Comparison of ENCODE assay signal across 23 mouse cellular contexts in genomic region chr12:70884113-70884512, GRCm38 (mm10). TPM values are rescaled to one million over a fixed set of nuclear protein-coding genes. Genes with fewer than 3 reads are reported as not detected.
DNase-seq lines count a peak whose midpoint lies in the region; ATAC-seq and TF ChIP-seq lines count a peak whose summit lies in the region.
"Had no signal": no experiment of that assay in that cellular context is flagged by ENCODE, and none has a peak within 500 bp of the region (broad histone marks: within the 10 kb centered on the region; RNA-seq: fewer than 3 reads in every experiment).

No protein-coding gene starts in this region.

- DNase-seq in adrenal gland, postnatal 14 days, result peak; percentile 38
- DNase-seq in adrenal gland, postnatal 4 days (ENCODE audit: low spot score in 2 of 2), result no peak
- DNase-seq in heart, postnatal 0 days (ENCODE audit: low spot score), result no peak
- no peak for DNase-seq in heart, postnatal 4 days
- DNase-seq in midbrain, postnatal 0 days (ENCODE audit: low spot score), result no peak
- DNase-seq in stomach, postnatal 0 days (ENCODE audit: low spot score), result no peak
- no peak for DNase-seq in forebrain, postnatal 0 days
- DNase-seq: cerebellum, adult 8-10 months; cerebellum, postnatal 14 days; embryo, embryonic 11 days; gastrocnemius, postnatal 36 days; heart, adult 11 months; kidney, adult 2 months had no signal

- H3K27ac ChIP-seq in heart, postnatal 0 days (ENCODE audit: low read depth), result no peak overlapping the region
- no peak overlapping the region for H3K27ac ChIP-seq in midbrain, postnatal 0 days (ENCODE audit: low read depth, low read length)
- no peak overlapping the region for H3K27ac ChIP-seq in midbrain, embryonic 15.5 days
- H3K27ac ChIP-seq in stomach, postnatal 0 days (replicated peaks), result peak overlapping the region; percentile 36; the same call in 1 of the 2 replicates
- H3K27ac ChIP-seq in forebrain, postnatal 0 days (ENCODE audit: low read depth, low read length), result no peak overlapping the region
- H3K27ac ChIP-seq: embryonic facial prominence, embryonic 15.5 days; forebrain, embryonic 10.5 days; heart, embryonic 15.5 days; hindbrain, embryonic 15.5 days had no signal

- peak; percentile 21; the same call in 1 of the 2 replicates for TF ChIP-seq CTCF in heart, postnatal 0 days (IDR thresholded peaks at IDR 0.05; ENCODE audit: low read depth)
- 0 out of 2 replicates have a peak, but pooled peaks have one; percentile 10 for TF ChIP-seq CTCF in midbrain, postnatal 0 days (IDR thresholded peaks at IDR 0.05)
- peak; percentile 34 for TF ChIP-seq CTCF in stomach, postnatal 0 days (IDR thresholded peaks at IDR 0.05; ENCODE audit: low read depth)
- TF ChIP-seq CTCF in forebrain, postnatal 0 days (IDR thresholded peaks at IDR 0.05; ENCODE audit: low read depth), result no peak

- no peak overlapping the region for H3K4me3 ChIP-seq in heart, postnatal 0 days (ENCODE audit: low read depth, low read length)
- H3K4me3 ChIP-seq in midbrain, postnatal 0 days (ENCODE audit: low read depth, low read length), result no peak overlapping the region
- no peak overlapping the region for H3K4me3 ChIP-seq in midbrain, embryonic 15.5 days
- H3K4me3 ChIP-seq in stomach, postnatal 0 days (ENCODE audit: low read depth, low read length), result no peak overlapping the region
- no peak overlapping the region for H3K4me3 ChIP-seq in forebrain, postnatal 0 days (ENCODE audit: low read depth, low read length)
- H3K4me3 ChIP-seq: embryonic facial prominence, embryonic 15.5 days; erythroblast, embryonic 14.5 days; forebrain, embryonic 10.5 days; heart, embryonic 15.5 days; hindbrain, embryonic 15.5 days had no signal

- no peak overlapping the region for H3K9ac ChIP-seq in heart, postnatal 0 days (replicated peaks; ENCODE audit: low read depth, low read length)
- H3K9ac ChIP-seq in midbrain, postnatal 0 days (replicated peaks; ENCODE audit: low read length, poor library complexity, severe bottlenecking), result no peak overlapping the region
- H3K9ac ChIP-seq in midbrain, embryonic 15.5 days, result no peak overlapping the region
- no peak overlapping the region for H3K9ac ChIP-seq in stomach, postnatal 0 days (ENCODE audit: low read length)
- H3K9ac ChIP-seq in forebrain, postnatal 0 days, result no peak overlapping the region
- H3K9ac ChIP-seq: embryonic facial prominence, embryonic 15.5 days; heart, embryonic 15.5 days; hindbrain, embryonic 15.5 days had no signal

- H3K27me3 ChIP-seq in heart, postnatal 0 days (ENCODE audit: control insufficient read depth, insufficient read depth, low read length), result no peaks in the 10 kb centered on the region
- H3K27me3 ChIP-seq in midbrain, postnatal 0 days (ENCODE audit: insufficient read depth, low read length), result no peaks in the 10 kb centered on the region
- H3K27me3 ChIP-seq in midbrain, embryonic 15.5 days (replicated peaks), result no peaks in the 10 kb centered on the region
- H3K27me3 ChIP-seq in stomach, postnatal 0 days (ENCODE audit: control insufficient read depth, insufficient read depth, low read length), result no peaks in the 10 kb centered on the region
- H3K27me3 ChIP-seq in forebrain, postnatal 0 days (ENCODE audit: insufficient read depth, low read length), result no peaks in the 10 kb centered on the region
- H3K27me3 ChIP-seq: embryonic facial prominence, embryonic 15.5 days; heart, embryonic 15.5 days; hindbrain, embryonic 15.5 days had no signal

- peaks cover 19% of the 10 kb centered on the region for H3K4me1 ChIP-seq in heart, postnatal 0 days (ENCODE audit: control insufficient read depth, insufficient read depth)
- H3K4me1 ChIP-seq in midbrain, postnatal 0 days (ENCODE audit: insufficient read depth, low read length), result no peaks in the 10 kb centered on the region
- H3K4me1 ChIP-seq in midbrain, embryonic 15.5 days, result no peaks in the 10 kb centered on the region
- H3K4me1 ChIP-seq in stomach, postnatal 0 days (replicated peaks; ENCODE audit: control insufficient read depth, insufficient read depth), result no peaks in the 10 kb centered on the region
- no peaks in the 10 kb centered on the region for H3K4me1 ChIP-seq in forebrain, postnatal 0 days (ENCODE audit: insufficient read depth)
- H3K4me1 ChIP-seq: embryonic facial prominence, embryonic 15.5 days; forebrain, embryonic 10.5 days had no signal

- TF ChIP-seq EP300 in heart, postnatal 0 days (IDR thresholded peaks at IDR 0.05; ENCODE audit: low read depth), result no peak
- TF ChIP-seq EP300 in stomach, postnatal 0 days (optimal IDR thresholded peaks at IDR 0.05), result no peak

- peaks cover 65% of the 10 kb centered on the region; the same call in 1 of the 2 replicates for H3K36me3 ChIP-seq in heart, postnatal 0 days (replicated peaks; ENCODE audit: control insufficient read depth, insufficient read depth, low read length)
- peaks cover 8% of the 10 kb centered on the region for H3K36me3 ChIP-seq in midbrain, postnatal 0 days (ENCODE audit: insufficient read depth, low read length)
- H3K36me3 ChIP-seq in midbrain, embryonic 15.5 days (replicated peaks), result no peaks in the 10 kb centered on the region
- peaks cover 19% of the 10 kb centered on the region for H3K36me3 ChIP-seq in stomach, postnatal 0 days (ENCODE audit: control insufficient read depth, insufficient read depth, low read length)
- H3K36me3 ChIP-seq in forebrain, postnatal 0 days (ENCODE audit: insufficient read depth), result peaks cover 13% of the 10 kb centered on the region
- H3K36me3 ChIP-seq: hindbrain, embryonic 15.5 days had no signal

- WGBS in heart, postnatal 0 days, result 91% methylated on average over 7 of the region's 7 CpGs
- WGBS in midbrain, postnatal 0 days, result 87% methylated on average over 7 of the region's 7 CpGs
- WGBS in midbrain, embryonic 15.5 days, result 90% methylated on average over 7 of the region's 7 CpGs
- 81% methylated on average over 7 of the region's 7 CpGs for WGBS in stomach, postnatal 0 days
- 83% methylated on average over 7 of the region's 7 CpGs for WGBS in forebrain, postnatal 0 days

- no peaks in the 10 kb centered on the region for H3K9me3 ChIP-seq in heart, postnatal 0 days (replicated peaks; ENCODE audit: control insufficient read depth, low read length)
- no peaks in the 10 kb centered on the region for H3K9me3 ChIP-seq in midbrain, postnatal 0 days (ENCODE audit: low read length)
- H3K9me3 ChIP-seq in midbrain, embryonic 15.5 days, result no peaks in the 10 kb centered on the region
- no peaks in the 10 kb centered on the region for H3K9me3 ChIP-seq in stomach, postnatal 0 days (ENCODE audit: control insufficient read depth, low read length)
- H3K9me3 ChIP-seq in forebrain, postnatal 0 days (ENCODE audit: low read length), result no peaks in the 10 kb centered on the region
- H3K9me3 ChIP-seq: embryonic facial prominence, embryonic 15.5 days; forebrain, embryonic 10.5 days; G1E; heart, embryonic 15.5 days; hindbrain, embryonic 15.5 days had no signal

- no peak for ATAC-seq in heart, postnatal 0 days (ENCODE audit: insufficient read depth, low read depth)
- no peak for ATAC-seq in midbrain, postnatal 0 days (ENCODE audit: low FRiP score)
- no peak for ATAC-seq in midbrain, embryonic 15.5 days (replicated peaks)
- ATAC-seq in stomach, postnatal 0 days (ENCODE audit: low FRiP score, low TSS enrichment), result no peak
- no peak for ATAC-seq in forebrain, postnatal 0 days
- ATAC-seq: forebrain, embryonic 16.5 days; intestine, embryonic 16.5 days had no signal

- H3K4me2 ChIP-seq in heart, postnatal 0 days (ENCODE audit: low read depth, low read length), result no peak overlapping the region
- H3K4me2 ChIP-seq in midbrain, postnatal 0 days (ENCODE audit: low read depth, low read length, poor library complexity, severe bottlenecking), result no peak overlapping the region
- no peak overlapping the region for H3K4me2 ChIP-seq in midbrain, embryonic 15.5 days
- no peak overlapping the region for H3K4me2 ChIP-seq in stomach, postnatal 0 days (replicated peaks; ENCODE audit: low read depth)
- no peak overlapping the region for H3K4me2 ChIP-seq in forebrain, postnatal 0 days (ENCODE audit: low read depth)
- H3K4me2 ChIP-seq: embryonic facial prominence, embryonic 15.5 days; heart, embryonic 11.5 days; heart, embryonic 15.5 days; hindbrain, embryonic 15.5 days had no signal

RNA-seq across cellular contexts. Expression of gene Actr10, which starts 53.5 kb away (rescaled TPM):
- total RNA-seq in adrenal gland, postnatal 14 days (2021), result 184 and 197 TPM in 2 replicates
- 100 to 1,000 TPM; 206 to 212 TPM for total RNA-seq in adrenal gland, postnatal 4 days (2021)
- total RNA-seq in heart, postnatal 0 days (2014; rRNA removed; ENCODE audit: low replicate concordance), result 81.4 and 119 TPM in 2 replicates
- 232 and 239 TPM in 2 replicates for polyA plus RNA-seq in heart, postnatal 0 days (2015; fragmentation: Nextera tagmentation; extraction: Ambion mirVana)
- total RNA-seq in heart, postnatal 4 days (2021), result 100 to 1,000 TPM; 165 to 176 TPM
- 132 and 144 TPM in 2 replicates for total RNA-seq in midbrain, postnatal 0 days (2014; rRNA removed)
- polyA plus RNA-seq in midbrain, postnatal 0 days (2015; fragmentation: Nextera tagmentation; extraction: Ambion mirVana), result 164 and 171 TPM in 2 replicates
- polyA plus RNA-seq in midbrain, embryonic 15.5 days (2015; fragmentation: Nextera tagmentation; extraction: Ambion mirVana), result 180 and 195 TPM in 2 replicates
- polyA plus RNA-seq in stomach, postnatal 0 days (2015; fragmentation: Nextera tagmentation; extraction: Ambion mirVana), result 193 and 199 TPM in 2 replicates
- total RNA-seq in forebrain, postnatal 0 days (2014; rRNA removed), result 105 and 112 TPM in 2 replicates
- polyA plus RNA-seq in forebrain, postnatal 0 days (2015; fragmentation: Nextera tagmentation; extraction: Ambion mirVana), result 196 and 282 TPM in 2 replicates

RNA-seq across cellular contexts. Expression of gene Frmd6, which starts 58.8 kb away (rescaled TPM):
- total RNA-seq in adrenal gland, postnatal 14 days (2021), result 44.9 and 45.1 TPM in 2 replicates
- total RNA-seq in adrenal gland, postnatal 4 days (2021), result 10 to 100 TPM; 39.2 to 39.3 TPM
- total RNA-seq in heart, postnatal 0 days (2014; rRNA removed; ENCODE audit: low replicate concordance), result 22.6 and 29.2 TPM in 2 replicates
- polyA plus RNA-seq in heart, postnatal 0 days (2015; fragmentation: Nextera tagmentation; extraction: Ambion mirVana), result 17.4 and 17.9 TPM in 2 replicates
- 10 to 100 TPM; 40.0 to 42.1 TPM for total RNA-seq in heart, postnatal 4 days (2021)
- total RNA-seq in midbrain, postnatal 0 days (2014; rRNA removed), result 7.2 and 8.9 TPM in 2 replicates
- polyA plus RNA-seq in midbrain, postnatal 0 days (2015; fragmentation: Nextera tagmentation; extraction: Ambion mirVana), result 5.9 and 6.8 TPM in 2 replicates
- 9.2 and 9.7 TPM in 2 replicates for polyA plus RNA-seq in midbrain, embryonic 15.5 days (2015; fragmentation: Nextera tagmentation; extraction: Ambion mirVana)
- 17.1 and 17.2 TPM in 2 replicates for polyA plus RNA-seq in stomach, postnatal 0 days (2015; fragmentation: Nextera tagmentation; extraction: Ambion mirVana)
- total RNA-seq in forebrain, postnatal 0 days (2014; rRNA removed), result 10.6 and 11.0 TPM in 2 replicates
- polyA plus RNA-seq in forebrain, postnatal 0 days (2015; fragmentation: Nextera tagmentation; extraction: Ambion mirVana), result 6.9 and 7.4 TPM in 2 replicates
